Mouse (Mus musculus) cerebellum, adult 11-12 months (tissue): ENCODE results near the gene Lyl1.

ENCODE experiments used
- DNase-seq: peaks from one replicate; pipeline ENCODE4 v3.0.0; 2022

Gene Lyl1

DNA sequence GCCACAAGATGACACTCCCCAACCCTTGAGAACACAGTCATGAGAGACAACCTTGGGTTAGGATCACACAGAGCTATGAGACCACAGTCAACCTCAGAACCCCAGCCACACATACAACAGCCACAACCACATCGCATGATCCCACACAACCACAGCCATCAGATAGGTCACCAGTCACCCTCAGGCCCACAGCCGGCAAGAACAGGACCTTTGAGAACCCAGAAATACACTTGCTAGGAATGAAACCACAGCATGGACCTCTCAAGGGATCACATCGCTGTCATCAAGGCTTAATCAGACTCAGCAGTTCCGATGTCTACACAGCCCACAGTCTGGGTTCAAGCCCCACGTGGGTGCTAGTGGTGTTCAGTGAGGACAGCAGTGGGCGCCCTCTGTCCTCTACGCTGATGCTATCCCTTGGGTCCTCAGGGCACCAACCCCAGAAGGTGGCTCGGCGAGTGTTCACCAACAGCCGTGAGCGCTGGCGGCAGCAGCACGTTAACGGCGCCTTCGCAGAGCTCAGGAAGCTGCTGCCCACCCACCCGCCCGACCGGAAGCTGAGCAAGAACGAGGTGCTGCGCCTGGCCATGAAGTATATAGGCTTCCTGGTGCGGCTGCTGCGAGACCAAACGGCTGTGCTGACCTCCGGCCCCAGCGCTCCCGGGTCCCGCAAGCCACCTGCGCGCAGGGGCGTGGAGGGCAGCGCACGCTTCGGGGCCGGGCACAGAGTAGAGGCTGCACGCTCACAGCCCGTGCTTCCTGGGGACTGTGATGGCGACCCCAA is 2.4 kb downstream of the Lyl1 start:
- peak; percentile 15 for DNase-seq

DNA sequence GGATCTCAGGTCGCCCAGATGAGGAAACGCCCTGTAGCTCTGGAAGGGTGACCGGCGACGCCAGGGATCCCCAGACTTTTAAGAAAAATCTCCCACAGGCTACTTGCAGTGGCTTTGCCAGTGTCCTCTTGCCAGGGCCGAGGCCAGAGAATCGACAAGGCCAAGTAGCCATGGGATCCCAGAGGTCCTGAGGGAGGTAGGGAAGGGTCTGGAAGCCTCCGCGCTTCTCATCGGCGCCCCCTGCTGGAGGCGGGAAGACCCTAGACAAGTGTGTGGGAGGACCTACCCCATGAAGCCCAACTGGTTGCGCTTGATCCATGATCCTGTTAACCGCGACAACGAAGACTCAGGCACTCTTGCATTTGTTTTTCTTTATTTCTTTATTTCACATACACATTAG is 3.1 kb downstream of the Lyl1 start:
- peak; percentile 65 for DNase-seq

DNA sequence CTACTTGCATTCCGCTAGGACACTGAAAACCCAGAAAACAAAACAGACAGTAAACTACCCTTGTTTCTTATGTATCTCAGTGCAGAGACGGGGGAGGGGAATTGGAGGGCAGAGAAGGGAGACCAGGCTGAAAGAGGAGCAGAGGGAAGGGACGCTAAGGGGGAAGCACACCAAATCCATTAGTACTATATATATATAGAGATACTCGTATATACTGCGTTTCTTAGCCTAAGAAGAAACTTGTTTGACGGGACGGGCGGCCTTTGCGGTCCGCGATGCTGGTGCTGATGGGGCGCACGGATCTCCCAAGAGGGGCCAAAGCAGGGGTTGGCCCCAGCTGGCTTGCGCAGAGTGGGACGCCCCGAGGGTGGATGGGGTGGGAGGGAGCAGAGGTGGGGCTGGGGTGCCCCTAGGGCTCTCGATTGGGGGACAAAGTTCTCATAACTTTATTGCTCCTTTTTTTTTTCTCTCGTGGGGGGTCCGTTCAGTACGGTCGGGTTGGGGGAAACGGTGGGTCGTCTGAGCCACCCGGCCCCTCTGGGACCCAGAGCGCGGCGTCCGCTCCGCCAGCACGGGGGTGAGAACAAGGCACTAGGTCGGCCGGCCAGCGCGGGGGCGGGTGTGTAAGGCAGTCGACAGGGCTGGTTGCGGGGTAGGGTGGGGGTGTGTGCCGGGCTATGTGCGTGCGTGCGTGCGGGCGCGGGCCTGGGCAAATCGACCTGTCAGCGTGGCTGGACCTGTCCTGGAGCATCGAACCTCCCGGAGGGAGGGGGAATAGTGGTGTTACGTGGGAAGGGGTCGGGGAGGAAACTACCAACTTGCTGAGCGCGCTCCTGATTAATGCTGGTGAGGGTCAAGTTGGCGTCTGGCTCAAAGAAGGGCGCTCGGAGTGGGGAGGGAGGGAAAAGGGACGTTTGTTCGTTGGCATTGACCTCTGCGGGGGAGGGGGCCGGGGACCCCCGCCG is 3.9 kb downstream of the Lyl1 start:
- DNase-seq: peak; percentile 52

DNA sequence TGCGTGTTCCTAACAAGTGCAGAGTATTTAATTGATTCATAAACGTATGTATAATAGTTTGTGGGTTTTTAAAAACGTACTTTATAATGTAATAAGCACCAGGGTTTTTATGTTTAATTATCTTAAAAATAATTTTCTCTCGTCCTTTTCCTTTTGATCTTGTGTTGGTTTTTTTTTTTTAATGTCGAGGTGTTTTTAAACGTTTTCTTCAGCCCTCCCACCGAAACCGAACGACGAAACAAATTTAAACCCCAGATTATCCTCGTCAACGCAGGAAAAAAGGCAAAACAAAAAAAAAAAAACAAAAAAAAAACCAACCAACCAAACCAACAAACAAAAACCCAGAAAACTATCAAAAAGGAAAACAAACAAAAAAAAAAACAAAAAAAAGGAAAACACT is 4.7 kb downstream of the Lyl1 start:
- DNase-seq: no peak

DNA sequence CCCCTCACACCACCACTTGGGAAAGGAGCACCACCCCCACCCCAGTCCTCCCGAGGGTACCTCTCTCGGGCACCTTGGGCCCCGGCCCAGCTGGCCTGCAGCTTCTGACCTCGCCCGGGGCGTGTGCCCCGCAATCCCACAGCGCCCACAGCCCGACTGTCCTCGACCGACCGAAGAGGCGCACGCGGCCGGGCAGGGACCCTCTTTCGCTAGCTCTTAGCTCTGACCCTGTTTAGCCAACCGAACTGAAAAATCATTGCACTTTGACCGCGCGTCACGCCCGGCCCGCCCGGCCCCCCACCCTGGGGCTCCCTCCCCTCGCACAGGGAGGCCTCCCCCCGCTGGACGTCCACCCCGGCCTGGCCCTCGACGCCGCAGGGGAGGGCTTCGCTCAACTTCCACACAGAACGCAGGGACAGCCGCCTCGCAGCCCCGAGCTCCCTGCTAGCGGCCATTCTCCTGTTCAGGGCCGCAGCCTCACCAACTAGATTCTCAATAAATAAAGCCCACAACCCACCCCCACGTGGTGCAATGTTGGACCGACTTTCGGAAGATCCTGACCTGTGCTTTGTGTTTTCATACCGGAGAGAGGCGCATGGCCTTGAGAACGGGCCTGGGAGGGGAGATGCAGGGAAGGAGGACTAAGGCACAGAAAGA is 5.5 kb downstream of the Lyl1 start:
- DNase-seq: peak; percentile 37

DNA sequence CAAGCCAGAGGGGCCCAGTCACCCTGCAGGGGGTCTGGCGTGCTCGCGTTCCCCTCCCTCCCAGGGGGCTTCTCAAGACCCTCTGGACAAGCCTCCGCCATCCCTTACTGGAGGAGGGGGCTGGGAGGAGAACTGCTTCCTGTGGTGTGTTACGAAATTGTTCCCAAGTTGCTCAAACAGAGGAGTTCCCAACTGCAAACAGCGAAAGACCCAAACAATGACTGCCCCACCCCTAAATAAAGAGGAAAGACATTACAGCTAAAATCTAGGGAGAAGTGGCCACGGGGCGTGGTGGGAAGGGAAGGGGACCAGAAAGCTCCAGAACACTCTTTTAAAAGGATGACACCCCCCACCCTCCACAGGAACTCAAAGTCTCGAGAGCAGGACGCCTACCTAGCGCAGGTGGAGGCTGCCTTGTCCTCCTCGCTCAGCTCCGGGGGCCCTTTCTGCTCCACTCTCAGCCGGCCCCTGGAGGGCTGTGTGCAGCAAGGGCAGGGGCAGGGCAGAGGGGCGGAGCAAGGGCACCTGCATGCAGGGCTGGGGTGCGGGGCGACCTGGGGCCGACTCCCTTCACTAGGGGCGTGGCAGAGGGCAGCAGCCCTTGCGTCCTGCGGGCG is 6.1 kb downstream of the Lyl1 start:
- DNase-seq: peak; percentile 42

DNA sequence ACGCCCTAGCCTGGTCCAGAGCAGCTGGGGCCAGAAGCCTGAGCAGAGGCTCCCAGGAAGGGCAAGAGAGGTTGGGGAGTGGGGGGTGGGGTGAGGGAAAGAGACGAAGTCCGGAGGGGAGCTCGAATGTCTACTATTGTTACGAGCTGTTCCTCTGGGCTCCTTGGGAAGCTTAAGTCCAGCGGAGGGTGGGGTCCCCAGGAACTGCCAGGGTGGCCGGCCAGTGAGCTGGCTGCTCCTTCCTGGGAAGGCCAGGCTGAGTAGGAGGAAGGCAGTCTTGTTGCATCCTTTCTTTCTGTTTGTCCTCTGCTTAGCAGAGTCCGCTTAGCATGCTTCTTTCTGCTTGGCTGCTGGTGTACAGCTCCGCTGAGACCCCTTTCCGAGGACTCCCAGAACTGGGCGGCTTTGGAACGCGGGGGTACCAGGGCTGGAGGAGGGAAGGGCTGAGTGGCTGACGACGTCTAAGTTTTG is 6.8 kb downstream of the Lyl1 start:
- no peak for DNase-seq

DNA sequence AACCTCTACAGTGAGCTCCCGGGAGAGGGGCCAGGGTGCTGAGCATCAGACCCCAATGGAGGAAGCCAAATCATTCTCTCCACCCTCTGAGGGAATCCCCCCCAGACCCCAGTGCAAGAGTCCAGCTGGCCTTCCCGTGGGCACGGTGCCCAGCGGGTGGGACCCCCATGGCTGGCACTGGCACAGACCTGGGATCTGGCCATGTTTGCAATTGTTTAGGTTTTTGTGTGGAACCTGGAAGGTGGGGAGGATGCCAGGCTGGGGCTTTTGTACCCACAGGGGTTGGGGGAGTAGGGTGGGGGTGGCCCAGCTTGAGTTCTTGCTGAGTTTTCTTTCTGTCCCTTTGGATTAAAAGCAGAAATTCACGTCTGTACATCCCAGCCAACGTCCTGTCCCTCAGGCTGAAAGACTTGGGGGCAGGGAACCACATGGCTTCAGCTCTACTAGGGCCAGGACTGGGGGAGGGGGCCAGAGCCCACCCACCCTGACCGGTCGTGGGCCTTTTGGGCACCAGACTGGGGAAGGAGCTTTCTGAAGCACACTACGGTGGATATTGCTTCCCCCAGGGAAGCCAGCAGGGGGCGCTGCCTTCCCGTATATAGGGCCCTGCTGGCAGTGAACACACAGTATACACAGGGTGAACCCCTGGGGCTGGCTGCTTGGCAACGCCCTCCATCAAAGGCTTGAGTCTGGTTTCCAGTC is 7.7 kb downstream of the Lyl1 start:
- peak; percentile 88 for DNase-seq

DNA sequence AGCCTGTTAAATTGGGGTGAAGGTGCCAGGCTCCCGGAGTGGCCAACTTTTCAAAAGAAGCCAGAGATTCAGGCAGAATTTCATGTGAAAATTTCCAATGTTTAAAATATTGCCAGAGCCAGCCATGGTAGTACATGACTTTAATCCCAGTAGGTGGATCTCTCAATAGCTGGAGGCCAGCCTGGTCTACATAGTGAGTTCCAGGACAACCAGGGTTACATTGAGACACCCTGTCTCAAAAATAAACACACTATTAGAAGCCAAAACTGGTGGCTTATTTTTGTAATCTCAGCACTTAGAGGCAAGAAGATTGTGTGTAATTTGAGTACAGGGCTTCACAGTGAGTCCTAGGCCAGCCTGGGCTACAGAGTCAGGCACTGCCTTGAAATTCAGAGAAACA is 8.7 kb downstream of the Lyl1 start:
- no peak for DNase-seq

DNA sequence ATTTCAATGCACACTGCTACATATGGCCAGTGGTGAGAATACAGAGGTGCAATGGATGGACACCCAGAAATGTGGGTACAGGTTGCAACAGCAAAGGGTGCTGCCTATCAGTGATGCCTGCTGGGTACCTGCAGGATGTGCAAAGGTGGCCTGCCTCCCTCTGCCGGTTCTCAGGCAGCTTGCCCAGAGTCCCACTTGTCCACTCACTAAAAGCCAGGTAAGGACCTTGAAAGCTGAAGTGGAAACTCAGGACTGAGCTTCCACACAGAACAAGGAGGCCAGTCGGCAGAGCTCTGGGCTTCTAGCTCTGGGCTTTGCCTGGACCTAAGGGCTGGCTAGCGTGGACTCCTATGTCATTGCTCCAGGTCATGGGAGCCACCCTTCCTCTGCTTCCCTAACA is 10.1 kb downstream of the Lyl1 start:
- peak; percentile 20 for DNase-seq

DNA sequence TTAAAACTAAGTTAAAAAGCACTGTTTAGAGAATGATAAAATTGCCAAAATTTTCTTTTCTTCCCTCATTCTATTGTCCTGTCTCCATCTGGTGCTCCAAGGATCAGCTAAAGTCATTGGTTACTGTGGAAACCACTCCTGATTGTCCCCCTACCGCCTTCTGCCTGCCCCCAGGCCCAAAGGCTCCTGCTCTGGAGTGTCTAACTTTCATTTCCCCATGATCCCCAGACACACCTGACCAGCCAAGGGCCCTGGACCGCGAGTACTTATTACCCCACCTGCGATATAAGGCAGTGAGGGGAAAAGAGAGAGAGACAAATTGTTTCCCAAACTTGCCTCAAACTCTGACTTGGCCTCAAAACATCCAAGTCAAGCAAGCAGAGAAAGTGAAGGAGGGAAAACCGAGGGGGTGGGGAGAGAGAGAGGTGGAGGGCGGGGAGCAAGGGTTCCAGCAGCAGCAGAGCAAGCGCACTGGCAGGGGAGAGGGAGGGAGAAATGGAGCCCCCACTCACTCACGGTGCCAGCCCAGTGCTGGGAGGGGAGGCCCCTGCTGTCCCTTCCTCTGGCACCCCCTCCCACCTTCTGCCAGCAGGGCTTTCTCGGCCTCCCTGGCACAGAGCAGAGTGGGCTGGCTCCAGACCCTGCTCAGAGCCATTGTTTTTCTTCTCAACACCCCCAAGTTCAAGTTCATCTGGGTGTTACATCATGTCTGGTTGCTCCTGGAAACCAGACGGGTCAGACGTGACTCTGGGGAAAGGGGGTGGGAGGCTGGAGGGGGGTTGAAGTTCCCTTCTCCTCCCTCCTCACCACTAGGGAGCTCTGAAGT is 10.9 kb downstream of the Lyl1 start:
- peak; percentile 61 for DNase-seq

DNA sequence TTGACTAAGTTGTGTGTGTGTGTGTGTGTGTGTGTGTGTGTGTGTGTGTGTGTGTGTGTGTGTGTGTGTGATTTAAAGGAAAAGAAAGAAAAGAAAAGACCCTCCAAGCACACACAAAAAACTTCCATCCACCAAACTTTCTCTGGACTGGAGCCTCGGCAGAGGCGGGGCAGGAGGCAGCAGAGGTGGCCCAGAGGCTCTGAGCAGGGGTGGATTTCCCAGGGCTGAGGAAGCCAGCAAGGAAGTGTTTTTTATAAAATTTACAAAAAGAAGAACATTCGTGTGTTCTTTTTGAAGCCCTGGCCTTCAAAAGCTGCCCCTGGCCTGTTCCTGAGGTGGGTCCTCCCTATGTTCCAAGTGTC is 11.5 kb downstream of the Lyl1 start:
- DNase-seq: no peak

DNA sequence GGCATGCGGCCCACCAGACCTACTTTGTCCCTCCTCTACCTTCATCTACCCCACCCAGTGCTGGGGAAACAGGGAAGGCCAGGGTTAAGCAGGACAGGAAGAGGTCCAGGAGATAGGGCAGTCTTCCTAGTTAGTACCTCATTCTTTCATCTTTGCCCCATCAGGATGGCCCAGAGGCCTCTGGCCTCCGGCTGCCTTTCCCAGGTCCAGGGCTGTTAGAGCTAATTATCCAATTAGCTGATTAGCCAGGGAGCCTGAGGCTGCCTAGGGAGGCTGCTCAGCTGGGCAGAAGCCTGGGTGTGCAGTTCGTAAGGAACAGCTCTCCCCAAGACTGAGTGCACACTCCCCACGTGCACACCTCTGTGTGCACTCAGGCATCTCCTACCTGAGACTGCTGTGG is 12.1 kb downstream of the Lyl1 start:
- no peak for DNase-seq

DNA sequence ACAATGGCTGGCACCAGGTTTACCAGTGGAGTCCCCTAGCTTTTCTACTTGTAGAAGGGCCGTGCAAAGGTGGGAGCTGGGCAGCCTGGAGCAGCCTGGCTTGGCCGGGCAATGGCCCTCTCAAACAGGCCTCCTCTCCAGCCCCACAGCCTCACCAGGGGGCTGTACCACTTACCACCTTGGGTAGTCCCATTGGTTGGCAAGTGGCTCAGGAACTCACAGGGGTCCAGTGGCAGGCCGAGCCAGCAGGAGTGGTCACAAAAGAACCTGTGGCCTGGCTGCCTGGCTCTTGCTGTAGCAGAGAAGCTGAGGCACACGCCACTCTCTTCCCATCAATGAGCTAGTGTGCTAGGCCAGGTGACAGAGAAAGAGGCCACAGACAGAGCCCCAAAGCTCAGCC is 12.9 kb downstream of the Lyl1 start:
- peak; percentile 42 for DNase-seq

DNA sequence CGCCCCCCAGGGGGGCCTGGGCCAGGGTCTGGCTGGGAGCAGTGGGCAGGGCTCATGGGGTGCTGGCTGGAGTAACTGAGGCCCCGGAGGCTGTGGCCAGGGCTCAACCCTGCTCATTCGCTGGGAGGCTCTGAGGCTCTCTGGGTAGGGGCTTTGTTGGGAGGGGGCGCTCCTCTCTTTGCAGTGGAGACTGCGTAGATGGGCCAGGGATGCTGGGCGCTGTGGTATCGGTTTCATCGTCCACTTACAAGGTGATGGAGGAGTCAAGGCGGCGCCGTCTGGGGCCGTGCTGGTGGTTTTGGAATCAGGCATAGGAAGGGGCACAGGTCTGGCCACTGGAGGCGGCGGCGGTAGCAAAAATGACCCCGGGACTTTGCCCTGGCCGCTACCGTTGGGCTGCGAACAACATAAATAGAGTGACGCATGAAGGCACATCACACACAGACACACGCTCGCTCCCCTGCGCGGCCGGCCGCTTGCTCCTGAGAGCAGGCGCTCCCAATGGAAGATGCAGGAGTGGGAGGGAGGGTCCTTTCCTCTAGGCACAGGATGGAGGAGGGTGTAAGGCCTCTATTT is 14.7 kb downstream of the Lyl1 start:
- DNase-seq: no peak

DNA sequence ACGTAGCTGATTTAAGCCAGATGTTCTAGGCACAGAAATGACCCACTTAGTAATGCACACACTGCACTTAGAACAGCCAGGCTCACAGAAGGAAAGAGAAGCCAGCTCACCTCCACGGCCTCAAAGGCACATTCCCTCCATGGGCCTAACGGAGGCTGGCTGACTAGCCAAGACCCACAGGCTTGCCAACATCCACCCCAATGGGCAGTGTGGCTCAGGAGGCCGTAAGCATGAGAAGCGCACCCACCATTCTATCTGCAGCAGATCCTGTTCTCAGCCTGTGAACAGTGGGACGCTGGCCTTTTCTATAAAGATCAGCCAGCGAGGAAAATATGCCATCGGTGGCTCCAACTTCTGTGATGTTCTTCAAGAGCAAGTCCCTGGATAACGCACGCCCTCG is 15.5 kb downstream of the Lyl1 start:
- DNase-seq: no peak

DNA sequence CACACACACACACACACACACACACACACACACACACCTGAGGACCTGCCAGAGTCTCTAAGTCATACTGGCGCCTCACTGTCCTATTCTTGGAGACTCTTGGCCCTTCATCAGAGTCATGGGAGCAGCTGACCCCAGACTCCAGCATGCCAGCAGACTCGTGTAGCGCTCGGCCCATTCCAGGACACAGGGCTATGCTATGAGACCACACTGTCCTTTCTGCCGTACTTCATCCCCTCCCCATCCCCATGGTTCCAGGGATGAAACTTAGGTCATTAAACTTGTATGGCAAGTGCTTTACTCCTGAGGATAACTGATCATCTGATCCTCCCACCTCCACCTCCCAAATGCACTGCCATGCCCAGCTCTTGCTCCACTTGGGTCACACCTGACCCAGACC is 17.2 kb downstream of the Lyl1 start:
- DNase-seq: no peak

DNA sequence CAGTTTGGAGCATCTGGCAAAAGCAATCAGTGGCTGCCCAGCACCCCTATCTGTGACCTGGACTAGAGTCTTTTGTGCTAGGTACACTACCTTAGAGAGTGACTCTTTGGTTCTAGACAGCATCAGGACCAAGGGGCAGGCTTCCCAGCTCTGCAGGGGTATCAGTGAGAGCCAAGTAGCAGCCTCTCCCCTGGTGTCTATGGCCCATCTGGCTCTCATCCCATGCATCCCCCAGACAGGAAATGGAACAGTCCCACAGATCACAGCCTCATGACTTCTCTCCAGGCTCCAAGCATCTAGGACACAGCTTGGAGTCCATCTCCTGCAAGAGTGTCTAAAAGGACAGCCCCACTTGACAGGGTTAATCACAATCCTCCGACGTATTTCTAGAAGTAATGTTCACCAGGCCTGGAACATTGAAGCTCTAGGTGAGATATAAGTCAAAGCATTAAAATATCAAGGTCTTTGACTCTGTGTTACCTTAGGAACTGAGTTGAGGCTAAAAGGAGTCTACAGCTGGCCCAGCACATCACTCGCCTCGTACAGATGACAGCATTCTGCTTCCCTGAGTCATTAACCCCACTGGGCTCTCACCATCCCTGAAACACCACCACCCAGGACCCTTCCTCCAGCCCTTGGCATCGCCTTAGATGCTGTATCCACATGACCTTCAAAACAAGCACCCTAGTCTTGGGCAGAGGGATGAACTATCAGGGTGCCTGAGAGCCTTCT is 17.9 kb downstream of the Lyl1 start:
- peak; percentile 64 for DNase-seq

DNA sequence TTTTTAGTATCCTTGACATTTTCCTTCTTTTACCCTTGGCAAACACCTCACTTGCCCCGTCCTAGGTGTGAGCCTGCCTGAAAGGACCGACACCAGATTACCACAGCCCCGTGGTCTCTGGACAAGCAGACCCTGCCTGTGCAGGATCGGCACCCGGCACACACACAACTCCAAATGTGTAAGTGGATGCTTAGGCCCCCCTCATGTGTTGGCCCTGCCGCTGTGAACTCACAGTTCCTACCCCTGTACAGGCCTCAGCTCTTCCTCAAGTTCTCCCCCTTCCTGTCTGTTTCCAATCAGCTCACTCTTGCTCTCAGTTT is 21.2 kb downstream of the Lyl1 start:
- no peak for DNase-seq

DNA sequence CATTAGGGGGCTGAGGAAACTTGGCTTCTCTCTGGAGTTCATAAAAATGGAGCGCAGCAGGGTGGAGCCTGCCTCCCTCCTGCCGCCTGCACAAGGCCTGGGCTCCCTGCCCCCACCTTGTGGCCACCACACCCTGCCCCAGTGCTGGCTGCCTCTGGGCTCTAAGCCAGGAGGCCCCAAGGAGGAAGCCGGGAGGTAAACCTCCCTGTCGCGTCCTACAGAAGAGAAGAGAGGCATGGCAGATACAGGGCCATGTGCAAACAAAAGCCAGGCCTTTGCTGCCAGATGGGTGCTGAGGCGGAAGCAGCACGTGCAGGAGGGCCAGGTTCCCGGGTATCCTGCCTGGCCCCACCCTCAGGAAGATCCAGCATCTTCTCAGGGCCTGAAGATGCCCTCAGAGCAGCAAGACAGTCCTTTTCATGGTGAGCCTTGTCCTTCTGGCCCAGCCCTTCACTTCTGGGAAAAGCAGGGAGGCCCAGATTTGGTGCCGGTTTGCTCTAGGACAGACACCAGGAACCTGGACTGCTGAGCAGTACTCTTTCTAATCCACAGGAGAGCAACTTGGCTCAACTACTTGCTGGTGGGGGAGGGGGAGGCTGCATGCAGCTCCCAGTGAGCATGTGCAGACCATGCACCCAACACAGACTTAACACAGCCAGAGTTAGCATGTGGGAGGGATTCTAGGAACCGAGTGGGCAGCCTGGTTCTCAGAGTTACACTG is 21.8 kb downstream of the Lyl1 start, which contains the start of gene G430095P16Rik:
Gene G430095P16Rik (plus strand): TSS at position 158 of the 721 bp plus-strand sequence.
- peak; percentile 74 for DNase-seq
